Mouse (Mus musculus) heart, adult 9 months (tissue): ENCODE data around the gene Slc28a1.

Source experiments
- DNase-seq, 2 experiments: peaks; one replicate each; pipeline ENCODE4 v3.0.0; 2022; ENCODE audit warnings: low spot score in 2 of 2

Gene Slc28a1

DNA sequence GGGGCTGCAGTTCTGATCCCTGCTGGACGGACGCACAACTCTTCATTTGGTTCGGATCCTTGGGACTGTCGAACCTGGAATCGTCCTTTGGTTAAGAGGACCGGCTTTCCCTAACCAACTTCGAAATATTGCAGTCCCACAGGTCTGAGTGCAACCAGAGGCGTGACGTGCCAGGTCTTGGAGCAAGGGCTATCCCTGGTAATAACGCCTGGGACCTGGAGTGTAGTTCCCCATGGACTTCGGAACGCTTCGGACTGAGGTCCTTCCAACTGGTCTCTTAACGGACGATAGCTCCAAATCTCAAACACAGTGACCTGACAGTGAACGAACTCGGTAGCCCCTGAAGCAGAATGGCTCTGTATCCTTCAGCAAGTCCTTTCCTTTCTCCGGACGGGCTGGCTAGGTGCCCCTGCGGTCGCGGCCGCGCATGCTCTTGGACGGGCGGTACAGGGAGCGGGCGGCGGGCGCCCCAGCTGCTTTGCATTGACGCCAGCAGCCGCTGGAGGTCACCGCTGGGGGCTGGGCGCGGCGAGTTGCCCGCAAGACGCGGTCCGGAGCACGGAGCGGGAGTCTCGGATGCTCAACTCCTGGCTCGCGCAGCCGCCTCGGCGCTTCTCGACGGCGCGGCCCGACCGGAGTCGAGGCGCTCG is 98.2 kb downstream of the Slc28a1 start:
- DNase-seq = peak; percentile 95 to 97

DNA sequence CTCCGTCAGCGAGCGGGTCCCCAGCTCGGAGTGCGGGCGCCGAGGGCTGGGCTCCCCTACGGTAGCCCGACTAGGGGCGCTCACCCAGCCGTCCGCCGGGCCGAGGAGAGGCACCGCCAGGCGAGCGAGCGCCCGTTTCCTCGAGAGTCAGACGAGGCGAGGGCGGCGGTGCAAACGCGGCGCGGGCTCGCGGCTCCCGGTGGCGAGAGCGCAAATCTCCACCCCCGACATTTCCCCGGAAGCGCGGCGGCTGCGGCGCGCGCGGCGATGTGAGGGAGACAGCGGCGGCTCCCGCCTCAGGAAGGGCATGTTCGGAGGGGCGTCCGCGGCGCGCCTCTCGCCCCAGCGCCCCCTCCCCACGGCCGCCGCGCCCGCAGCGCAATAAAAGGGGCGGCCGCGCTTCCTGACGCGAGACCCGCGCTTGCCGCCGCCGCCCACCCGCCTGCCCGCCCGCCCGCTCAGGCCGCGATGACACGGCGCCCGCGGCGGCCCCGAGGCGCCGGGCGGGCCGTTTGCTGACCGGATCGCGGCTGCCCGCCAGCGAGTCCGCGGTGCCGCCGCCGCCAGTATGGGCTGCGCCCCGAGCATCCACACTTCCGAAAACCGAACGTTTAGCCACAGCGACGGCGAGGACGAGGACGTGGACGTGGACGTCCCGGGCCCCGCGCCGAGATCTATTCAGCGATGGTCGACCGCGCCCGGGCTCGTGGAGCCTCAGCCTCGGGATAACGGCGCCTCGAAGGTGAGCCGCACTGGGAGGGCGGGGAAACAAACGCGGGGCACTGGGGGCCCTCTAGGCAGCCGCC is 99.0 kb downstream of the Slc28a1 start, which contains the start of gene Pde8a:
Pde8a (plus strand) TSS at position 250 of the 806 bp plus-strand sequence.
- peak; percentile 20 for DNase-seq

DNA sequence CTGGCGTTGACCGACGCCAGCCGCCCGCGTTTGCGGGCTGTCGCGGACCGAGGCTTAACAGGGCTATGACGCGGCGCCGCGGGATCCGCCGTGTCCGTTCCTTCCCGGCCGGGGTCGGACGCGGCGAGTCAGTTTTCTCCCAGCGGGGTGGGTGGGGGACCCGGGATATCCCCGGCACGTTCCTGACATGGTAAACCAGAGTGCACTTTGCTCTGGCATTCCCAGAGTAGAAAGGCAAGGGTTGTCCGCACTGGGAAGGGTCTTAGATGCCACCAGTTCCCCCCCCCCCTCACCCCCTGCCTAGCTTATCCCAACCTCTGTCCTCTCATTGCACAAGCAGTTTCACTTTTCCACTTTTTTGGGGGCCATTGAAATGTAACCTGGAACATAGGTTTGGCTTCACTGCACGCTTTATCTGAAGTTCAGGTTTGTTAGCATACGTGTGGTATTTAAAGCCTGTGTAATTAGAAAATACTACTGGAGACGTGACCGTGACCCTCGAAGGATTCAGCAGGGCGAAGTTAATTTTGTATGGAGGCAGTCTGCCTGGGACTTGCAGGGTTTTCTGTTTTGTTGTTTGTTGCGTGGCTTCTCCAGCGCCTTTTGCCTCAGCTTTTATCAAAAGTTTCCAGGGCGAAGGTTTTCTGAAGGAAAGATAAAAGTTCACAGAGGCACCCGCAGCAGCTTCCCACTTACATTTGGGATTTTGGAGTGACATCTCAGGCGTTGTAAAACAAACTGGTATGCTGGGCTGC is 99.7 kb downstream of the Slc28a1 start:
- DNase-seq = peak in 1 of 2 experiments; percentile 15

DNA sequence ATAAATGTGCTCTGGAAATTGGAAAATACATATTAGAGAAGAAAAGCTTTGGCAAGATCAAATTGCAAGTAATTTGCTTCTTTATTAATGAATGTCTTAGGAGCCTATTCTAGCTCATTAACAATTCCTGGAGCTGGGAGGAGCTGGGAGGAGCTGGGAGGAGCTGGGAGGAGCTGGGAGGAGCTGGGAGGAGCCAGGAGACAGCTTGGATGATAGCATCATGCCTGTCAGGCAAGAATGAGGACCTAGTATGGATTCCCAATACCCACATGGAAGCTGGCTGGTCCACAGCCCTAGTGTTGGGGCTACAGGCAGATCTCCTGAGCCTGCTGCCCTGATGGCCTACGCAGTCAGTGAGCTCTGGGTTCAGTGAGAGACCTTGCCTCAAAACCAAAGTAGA is 101.4 kb downstream of the Slc28a1 start:
- DNase-seq = no peak

DNA sequence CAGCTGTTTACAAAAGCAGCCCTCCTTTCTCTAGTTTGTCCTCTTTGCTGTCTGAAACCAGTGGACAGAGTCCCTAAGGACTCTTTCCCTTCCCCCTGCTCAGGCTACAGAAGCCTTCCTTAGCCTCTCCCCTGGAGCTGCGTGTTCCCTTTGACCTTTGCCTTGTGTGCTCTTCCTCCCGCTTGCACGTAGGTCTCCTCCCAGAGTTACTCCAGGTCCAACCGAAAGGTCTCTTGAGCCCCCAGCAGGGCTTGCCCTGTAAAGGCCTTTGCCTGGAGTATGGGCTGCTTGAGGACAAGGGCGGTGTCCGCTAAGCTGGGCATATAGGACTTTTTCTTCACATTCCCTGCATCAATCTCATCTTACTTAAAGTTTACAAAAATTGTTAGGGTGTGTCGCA is 104.7 kb downstream of the Slc28a1 start:
- no peak for DNase-seq
